Mouse (Mus musculus): ENCODE data around the gene Pcmt1. TPM values are rescaled to one million over a fixed set of nuclear protein-coding genes. Genes with fewer than 3 reads are reported as not detected.

Pcmt1 gene
- polyA plus RNA-seq, 1 experiment from 2014 or later = 112 TPM

GRCm38 (mm10) chr10:7582891-7583557 lies 97.9 kb downstream of the Pcmt1 start:
- no peak for ATAC-seq (ENCODE audit: low read depth)

GRCm38 (mm10) chr10:7582157-7582890 lies 98.6 kb downstream of the Pcmt1 start:
- no peaks in the 10 kb centered on the region for H3K9me3 ChIP-seq (replicated peaks)
- ATAC-seq (ENCODE audit: low read depth) = no peak
- H3K4me3 ChIP-seq (replicated peaks) = no peak overlapping the region
- DNase-seq = no peak
- H3K4me1 ChIP-seq (replicated peaks) = no peaks in the 10 kb centered on the region
- no peak overlapping the region for H3K27ac ChIP-seq
- H3K27me3 ChIP-seq = no peaks in the 10 kb centered on the region
- no peak overlapping the region for H3K4me2 ChIP-seq
- 27% methylated on average over 11 of the region's 11 CpGs for WGBS (ENCODE audit: insufficient replicate concordance)
- no peaks in the 10 kb centered on the region for H3K36me3 ChIP-seq
- no peak overlapping the region for H3K9ac ChIP-seq

More at GRCm38 (mm10) chr10:7582891-7583557, 97.9 kb downstream of the Pcmt1 start:
- no peaks in the 10 kb centered on the region for H3K4me1 ChIP-seq (replicated peaks)
- no peaks in the 10 kb centered on the region for H3K9me3 ChIP-seq (replicated peaks)
- H3K36me3 ChIP-seq = no peaks in the 10 kb centered on the region
- no peak overlapping the region for H3K9ac ChIP-seq
- no peak overlapping the region for H3K4me3 ChIP-seq (replicated peaks)
- 36% methylated on average over 7 of the region's 7 CpGs for WGBS (ENCODE audit: insufficient replicate concordance)
- H3K27ac ChIP-seq = no peak overlapping the region
- no peak overlapping the region for H3K4me2 ChIP-seq
- no peak for DNase-seq
- H3K27me3 ChIP-seq = no peaks in the 10 kb centered on the region

- H3K4me2 ChIP-seq = no peak overlapping the region
- H3K4me3 ChIP-seq (replicated peaks) = no peak overlapping the region
- no peaks in the 10 kb centered on the region for H3K36me3 ChIP-seq
- H3K4me1 ChIP-seq (replicated peaks) = no peaks in the 10 kb centered on the region
- no peaks in the 10 kb centered on the region for H3K9me3 ChIP-seq (replicated peaks)
- WGBS (ENCODE audit: insufficient replicate concordance) = 66% methylated on average over 2 of the region's 2 CpGs
- ATAC-seq (ENCODE audit: low read depth) (no peak), DNase-seq (no peak)
- no peaks in the 10 kb centered on the region for H3K27me3 ChIP-seq
- no peak overlapping the region for H3K27ac ChIP-seq
- no peak overlapping the region for H3K9ac ChIP-seq
Measured at GRCm38 (mm10) chr10:7581401-7581800, 99.5 kb downstream of the Pcmt1 start.

Other genes starting within 250 kb of the Pcmt1 start
- 1.3 and 1.5 TPM in 2 replicates for gene Ulbp1, start 207.5 kb downstream of the Pcmt1 start, polyA plus RNA-seq (2015; fragmentation: Nextera tagmentation; extraction: Ambion mirVana)
- 0.48 and 0.52 TPM in 2 replicates for gene Lrp11, start 91.3 kb downstream of the Pcmt1 start, polyA plus RNA-seq (2015; fragmentation: Nextera tagmentation; extraction: Ambion mirVana)
- gene Nup43, start 13.6 kb downstream of the Pcmt1 start, polyA plus RNA-seq (2015; fragmentation: Nextera tagmentation; extraction: Ambion mirVana) = 39.0 and 44.7 TPM in 2 replicates
- gene Lats1, start 78 bp upstream of the Pcmt1 start, polyA plus RNA-seq (2015; fragmentation: Nextera tagmentation; extraction: Ambion mirVana) = 2.2 and 2.6 TPM in 2 replicates
- gene Katna1, start 44.9 kb upstream of the Pcmt1 start, polyA plus RNA-seq (2015; fragmentation: Nextera tagmentation; extraction: Ambion mirVana) = 33.9 and 43.6 TPM in 2 replicates
- gene Ginm1, start 111.7 kb upstream of the Pcmt1 start, polyA plus RNA-seq (2015; fragmentation: Nextera tagmentation; extraction: Ambion mirVana) = 31.7 and 36.3 TPM in 2 replicates
- 26.0 and 29.8 TPM in 2 replicates for gene Ppil4, start 111.8 kb upstream of the Pcmt1 start, polyA plus RNA-seq (2015; fragmentation: Nextera tagmentation; extraction: Ambion mirVana)
- 0.22 and 0.23 TPM in 2 replicates for gene Zc3h12d, start 151.3 kb upstream of the Pcmt1 start, polyA plus RNA-seq (2015; fragmentation: Nextera tagmentation; extraction: Ambion mirVana)